Comparison of ENCODE assay signal across 9 mouse cellular contexts in genomic region chr19:55563148-55563651, GRCm38 (mm10).
DNase-seq lines count a peak whose midpoint lies in the region; ATAC-seq lines count a peak whose summit lies in the region.
"Had no signal": no experiment of that assay in that cellular context is flagged by ENCODE, and none has a peak within 500 bp of the region (broad histone marks: within the 10 kb centered on the region; RNA-seq: fewer than 3 reads in every experiment).

No protein-coding gene starts in this region.

- H3K4me1 ChIP-seq in hindbrain, embryonic 10.5 days (replicated peaks) = peaks cover 26% of the 10 kb centered on the region
- peaks cover 15% of the 10 kb centered on the region for H3K4me1 ChIP-seq in hindbrain, embryonic 12.5 days
- H3K4me1 ChIP-seq in heart, embryonic 10.5 days = peaks cover 70% of the 10 kb centered on the region
- peaks cover 58% of the 10 kb centered on the region for H3K4me1 ChIP-seq in liver, embryonic 13.5 days (replicated peaks)
- H3K4me1 ChIP-seq in forebrain, embryonic 13.5 days = peaks cover 9% of the 10 kb centered on the region

- no peak for DNase-seq in hindbrain, embryonic 10.5 days (ENCODE audit: low spot score)
- peak; percentile 33 for DNase-seq in right cerebral cortex, postnatal 4 days
- DNase-seq in right cerebral cortex, postnatal 36 days (ENCODE audit: low spot score in 2 of 2) = no peak
- peak; percentile 93 for DNase-seq in heart, embryonic 10.5 days (ENCODE audit: low spot score)
- DNase-seq in liver, embryonic 13.5 days = no peak
- no peak for DNase-seq in embryo, embryonic 10 days (ENCODE audit: low spot score)

- peaks cover 50% of the 10 kb centered on the region for H3K27me3 ChIP-seq in hindbrain, embryonic 10.5 days (ENCODE audit: insufficient read depth, poor library complexity, severe bottlenecking)
- H3K27me3 ChIP-seq in hindbrain, embryonic 12.5 days = peaks cover 36% of the 10 kb centered on the region
- peaks cover 14% of the 10 kb centered on the region; the same call in 1 of the 2 replicates for H3K27me3 ChIP-seq in heart, embryonic 10.5 days (ENCODE audit: insufficient read depth, poor library complexity, severe bottlenecking)
- H3K27me3 ChIP-seq in liver, embryonic 13.5 days = no peaks in the 10 kb centered on the region
- H3K27me3 ChIP-seq in forebrain, embryonic 13.5 days = peaks cover 34% of the 10 kb centered on the region

- ATAC-seq in hindbrain, embryonic 12.5 days (ENCODE audit: low FRiP score) = no peak
- no peak for ATAC-seq in liver, embryonic 13.5 days (ENCODE audit: low read depth)
- ATAC-seq in forebrain, embryonic 13.5 days = no peak

- peak overlapping the region; percentile 66 for H3K27ac ChIP-seq in hindbrain, embryonic 10.5 days
- H3K27ac ChIP-seq in hindbrain, embryonic 12.5 days = no peak overlapping the region
- peak overlapping the region; percentile 56 for H3K27ac ChIP-seq in heart, embryonic 10.5 days
- H3K27ac ChIP-seq in liver, embryonic 13.5 days = peak overlapping the region; percentile 67
- H3K27ac ChIP-seq in forebrain, embryonic 13.5 days = no peak overlapping the region
- H3K27ac ChIP-seq: macrophage had no signal

- H3K9me3 ChIP-seq in hindbrain, embryonic 10.5 days = no peaks in the 10 kb centered on the region
- no peaks in the 10 kb centered on the region for H3K9me3 ChIP-seq in hindbrain, embryonic 12.5 days (replicated peaks)
- H3K9me3 ChIP-seq in heart, embryonic 10.5 days = no peaks in the 10 kb centered on the region
- no peaks in the 10 kb centered on the region for H3K9me3 ChIP-seq in liver, embryonic 13.5 days (replicated peaks)
- H3K9me3 ChIP-seq in forebrain, embryonic 13.5 days (replicated peaks) = no peaks in the 10 kb centered on the region

- no peak overlapping the region for H3K4me2 ChIP-seq in hindbrain, embryonic 12.5 days (replicated peaks)
- H3K4me2 ChIP-seq in liver, embryonic 13.5 days = no peak overlapping the region
- H3K4me2 ChIP-seq in forebrain, embryonic 13.5 days = no peak overlapping the region

- H3K9ac ChIP-seq in hindbrain, embryonic 12.5 days = no peak overlapping the region
- H3K9ac ChIP-seq in liver, embryonic 13.5 days = no peak overlapping the region
- no peak overlapping the region for H3K9ac ChIP-seq in forebrain, embryonic 13.5 days

- WGBS in hindbrain, embryonic 10.5 days = 82% methylated on average over 15 of the region's 15 CpGs
- 68% methylated on average over 15 of the region's 15 CpGs for WGBS in hindbrain, embryonic 12.5 days
- 24% methylated on average over 15 of the region's 15 CpGs for WGBS in heart, embryonic 10.5 days
- 67% methylated on average over 15 of the region's 15 CpGs for WGBS in liver, embryonic 13.5 days (ENCODE audit: insufficient replicate concordance)
- 82% methylated on average over 15 of the region's 15 CpGs for WGBS in forebrain, embryonic 13.5 days

- no peak overlapping the region for H3K4me3 ChIP-seq in hindbrain, embryonic 10.5 days
- H3K4me3 ChIP-seq in hindbrain, embryonic 12.5 days = no peak overlapping the region
- no peak overlapping the region; the same call in 1 of the 2 replicates for H3K4me3 ChIP-seq in heart, embryonic 10.5 days
- H3K4me3 ChIP-seq in liver, embryonic 13.5 days (replicated peaks) = no peak overlapping the region
- H3K4me3 ChIP-seq in forebrain, embryonic 13.5 days = no peak overlapping the region

- H3K36me3 ChIP-seq in hindbrain, embryonic 10.5 days = no peaks in the 10 kb centered on the region
- H3K36me3 ChIP-seq in hindbrain, embryonic 12.5 days = no peaks in the 10 kb centered on the region
- no peaks in the 10 kb centered on the region for H3K36me3 ChIP-seq in heart, embryonic 10.5 days
- no peaks in the 10 kb centered on the region for H3K36me3 ChIP-seq in liver, embryonic 13.5 days
- no peaks in the 10 kb centered on the region for H3K36me3 ChIP-seq in forebrain, embryonic 13.5 days (ENCODE audit: poor library complexity, severe bottlenecking)

Comparison
In these comparisons a context has a peak if more than half of its experiments do, and no peak if none do; other contexts are left out.
1. DNase-seq: peak in right cerebral cortex, postnatal 4 days (single experiment) and heart, embryonic 10.5 days (single experiment); none in hindbrain, embryonic 10.5 days (single experiment), right cerebral cortex, postnatal 36 days (0 of 2), liver, embryonic 13.5 days (single experiment) and embryo, embryonic 10 days (single experiment).
2. H3K27ac ChIP-seq: peak in hindbrain, embryonic 10.5 days (single experiment), heart, embryonic 10.5 days (single experiment) and liver, embryonic 13.5 days (single experiment); none in hindbrain, embryonic 12.5 days (single experiment) and forebrain, embryonic 13.5 days (single experiment).